Mouse (Mus musculus) erythroblast, embryonic 14.5 days (primary cell): ENCODE results near the gene Nes.

Experiments
- GATA1 ChIP-seq: IDR thresholded peaks from 2 replicates; pipeline ENCODE4 v1.6.1; 2012; ENCODE audit warnings: low read length, inconsistent platforms, mixed read lengths
- TAL1 ChIP-seq: IDR thresholded peaks from 3 replicates; pipeline ENCODE4 v1.6.1; 2012; ENCODE audit warnings: low read length, inconsistent platforms, mixed read lengths

- no peak for TF ChIP-seq GATA1
- TF ChIP-seq TAL1 = no peak
Observed at GRCm38 (mm10) chr3:88022322-88023191, 51.7 kb downstream of the Nes start.
